8 mouse cellular contexts compared by ENCODE assay signal in the genomic region with DNA sequence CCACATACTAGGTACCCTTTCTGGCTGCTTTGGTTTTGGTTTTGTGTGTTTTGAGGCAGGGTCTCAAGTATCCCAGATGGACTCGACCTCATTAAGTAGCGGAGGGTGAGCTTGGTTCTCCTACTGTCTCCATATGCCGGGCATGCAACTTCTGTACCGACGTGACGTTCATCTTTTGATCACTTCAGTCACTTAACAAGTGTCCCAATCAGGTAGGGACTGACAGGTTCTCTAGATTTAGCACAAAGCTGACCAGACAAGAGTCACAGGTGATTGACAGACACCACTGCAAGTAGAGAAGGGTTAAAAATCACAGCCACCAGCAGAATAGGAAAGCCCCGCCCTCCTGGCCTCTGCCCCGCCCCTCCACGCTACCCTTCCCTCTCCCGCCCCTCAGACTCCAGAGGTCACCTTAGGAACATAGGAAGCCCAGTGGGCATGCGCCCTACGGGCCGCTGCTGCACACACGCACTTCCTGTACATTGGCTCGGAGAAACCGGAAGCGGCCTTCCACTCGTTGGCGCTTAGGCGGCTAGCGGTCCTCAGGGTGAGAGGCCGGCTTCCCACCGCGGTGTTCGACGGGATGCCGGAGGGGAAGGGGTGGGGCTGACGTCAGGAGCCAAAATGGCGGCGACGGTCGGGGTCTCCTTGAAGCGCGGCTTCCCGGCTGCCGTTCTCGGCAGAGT. TPM values are rescaled to one million over a fixed set of nuclear protein-coding genes. Genes with fewer than 3 reads are reported as not detected.
A peak's percentile ranks its signal among the peaks of the same experiment; 100 is the strongest.
DNase-seq lines count a peak whose midpoint lies in the region; ATAC-seq lines count a peak whose summit lies in the region.

Sdhb (plus strand) TSS at position 423 of the 686 bp plus-strand sequence.

- peak; percentile 97 for DNase-seq in NIH3T3 (ENCODE audit: low read depth)
- DNase-seq in cerebellum, postnatal 10 days = peak; percentile 96 to 98
- DNase-seq in frontal cortex, postnatal 10 days (ENCODE audit: low spot score in 2 of 2) = peak; percentile 95
- peak; percentile 94 to 97 for DNase-seq in layer of hippocampus, postnatal 14 days (ENCODE audit: low spot score in 2 of 2)
- DNase-seq in lung, postnatal 14 days = peak; percentile 95
- peak; percentile 97 for DNase-seq in retina, adult 2 months (ENCODE audit: low read depth, low spot score)
- DNase-seq in thymus, postnatal 36 days = peak; percentile 92 to 96

- H3K36me3 ChIP-seq in hindbrain, embryonic 12.5 days = no peaks in the 10 kb centered on the region

- H3K9ac ChIP-seq in hindbrain, embryonic 12.5 days = peak within 1 kb of the TSS; percentile 91

- H3K9me3 ChIP-seq in hindbrain, embryonic 12.5 days (replicated peaks) = no peaks in the 10 kb centered on the region

- peak within 1 kb of the TSS; percentile 93 for H3K4me2 ChIP-seq in hindbrain, embryonic 12.5 days (replicated peaks)

- H3K4me3 ChIP-seq in hindbrain, embryonic 12.5 days = peak within 1 kb of the TSS; percentile 72

- 3% methylated on average over 33 of the region's 37 CpGs for WGBS in hindbrain, embryonic 12.5 days

- H3K27ac ChIP-seq in hindbrain, embryonic 12.5 days = peak within 1 kb of the TSS; percentile 87

- H3K4me1 ChIP-seq in hindbrain, embryonic 12.5 days = peaks cover 42% of the 10 kb centered on the region

- peak; percentile 95 for ATAC-seq in hindbrain, embryonic 12.5 days (ENCODE audit: low FRiP score)

- H3K27me3 ChIP-seq in hindbrain, embryonic 12.5 days = no peaks in the 10 kb centered on the region

RNA-seq across cellular contexts. Expression of gene Sdhb, which starts in this region (rescaled TPM):
- polyA plus RNA-seq in hindbrain, embryonic 12.5 days (2016; fragmentation: Nextera tagmentation; extraction: Ambion mirVana) = 349 and 383 TPM in 2 replicates
- 100 to 1,000 TPM; 190 to 198 TPM for total RNA-seq in layer of hippocampus, postnatal 14 days (2021)

Comparison
In these comparisons a context has a peak if more than half of its experiments do, and no peak if none do; other contexts are left out.
1. Peak in every context shown above with its lines: DNase-seq, ATAC-seq, H3K4me3 ChIP-seq and H3K27ac ChIP-seq.